Mouse (Mus musculus) spleen, adult 2 months (tissue): ENCODE data around the gene Lnpep. TPM values are rescaled to one million over a fixed set of nuclear protein-coding genes. Genes with fewer than 3 reads are reported as not detected.

Experiments used
- DNase-seq, 2 experiments: peaks; one replicate each; pipeline versions ENCODE4 v3.0.0 to v3.0.0-alpha.2; 2012 to 2021; ENCODE audit warnings: low spot score in 2 of 2, low read depth in 1 of 2
- H3K27ac ChIP-seq: fragments of 200-500 bp; 2 replicates; pipeline ENCODE4 v1.5.1; 2012; ENCODE audit warnings: low read length, inconsistent platforms; ENCODE audit not compliant: insufficient read depth
- H3K27me3 ChIP-seq: fragments of 200-500 bp; 2 replicates; pipeline ENCODE4 v1.6.1; 2012; ENCODE audit warnings: mild to moderate bottlenecking, moderate library complexity, low read length, inconsistent platforms; ENCODE audit not compliant: control insufficient read depth, insufficient read depth
- H3K36me3 ChIP-seq: fragments of 200-500 bp; 2 replicates; pipeline ENCODE4 v1.6.1; 2012; ENCODE audit warnings: mild to moderate bottlenecking, low read length, inconsistent platforms; ENCODE audit not compliant: control insufficient read depth, insufficient read depth
- H3K4me1 ChIP-seq: fragments of 200-500 bp; 2 replicates; pipeline ENCODE4 v1.6.1; 2011; ENCODE audit warnings: inconsistent platforms; ENCODE audit not compliant: control insufficient read depth, insufficient read depth, insufficient read length
- H3K4me3 ChIP-seq: fragments of 200-500 bp; 2 replicates; pipeline ENCODE4 v1.5.1; 2011; ENCODE audit warnings: mild to moderate bottlenecking, inconsistent platforms; ENCODE audit not compliant: insufficient read depth, insufficient read length; ENCODE audit errors: extremely low read depth
- CTCF ChIP-seq: fragments of 200-500 bp; IDR thresholded peaks from 2 replicates; pipeline ENCODE4 v1.5.1; 2011; ENCODE audit warnings: mild to moderate bottlenecking, inconsistent platforms; ENCODE audit not compliant: insufficient read depth, insufficient read length, insufficient replicate concordance; ENCODE audit errors: extremely low read depth
- POLR2A ChIP-seq: fragments of 200-500 bp; IDR thresholded peaks from 2 replicates; pipeline ENCODE4 v1.6.1; 2011; ENCODE audit warnings: low read depth, low read length, inconsistent platforms
- WGBS: fragments of 180-500 bp; shearing (Covaris S2); methylation state at CpG from one replicate; pipeline ENCODE4 v1.1.7; 2018; 5-methylcytosine and 5-hydroxymethylcytosine counted together
- polyA plus RNA-seq: library from polyadenylated mRNA; depleted of rRNA; stranded (reverse); fragments of >200 nt; gene quantifications from 2 replicates; pipeline ENCODE4 v1.2.3, GENCODE M21; 2012

Lnpep gene
- polyA plus RNA-seq, 1 experiment, result 7.4 TPM

DNA sequence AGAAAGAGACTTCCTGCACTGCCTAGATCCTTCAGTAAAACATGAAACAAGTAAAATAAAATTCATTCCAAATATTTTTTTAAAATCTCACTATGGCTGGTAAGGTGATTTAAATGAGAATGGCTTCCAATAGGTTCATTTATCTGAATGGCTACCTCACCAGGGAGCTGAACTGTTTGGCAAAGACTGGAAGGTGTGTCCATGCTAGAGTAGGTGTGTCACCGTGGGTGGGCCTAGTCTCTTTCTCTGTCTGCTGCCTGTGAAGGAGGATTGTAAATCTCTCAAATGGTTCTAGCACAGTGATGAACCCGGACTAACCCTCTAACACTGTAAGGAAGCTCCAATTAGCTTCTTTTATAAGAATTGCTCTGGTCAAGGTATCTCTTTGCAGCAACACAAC lies 12.5 kb downstream of the Lnpep start:
- no peak for TF ChIP-seq POLR2A
- TF ChIP-seq CTCF, result no peak
- Histone ChIP-seq H3K27ac (no peak overlapping the region), H3K27me3 (no peaks in the 10 kb centered on the region), H3K4me3 (no peak overlapping the region), H3K4me1 (peaks cover 14% of the 10 kb centered on the region; the same call in 1 of the 2 replicates), H3K36me3 (no peaks in the 10 kb centered on the region)
- 83% methylated on average over 2 of the region's 2 CpGs for WGBS
- DNase-seq, result no peak

DNA sequence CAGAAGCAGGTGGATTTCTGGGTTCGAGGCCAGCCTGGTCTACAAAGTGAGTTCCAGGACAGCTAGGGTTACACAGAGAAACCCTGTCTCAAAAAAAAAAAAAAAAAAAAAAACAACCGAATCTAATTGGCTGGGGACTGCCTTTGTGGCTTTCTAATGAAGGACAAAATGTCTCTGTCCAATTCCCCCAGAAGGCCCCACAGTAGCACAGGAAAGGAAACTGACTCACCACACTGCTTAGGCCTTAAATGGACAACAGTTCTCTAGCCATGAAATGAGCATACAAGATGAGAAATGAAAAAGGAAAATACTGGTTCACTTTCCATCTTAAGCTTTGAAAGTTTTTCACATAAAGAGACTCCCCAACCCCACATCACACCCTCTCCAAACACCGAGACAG lies 15.3 kb downstream of the Lnpep start:
- 45% methylated on average over 3 of the region's 3 CpGs for WGBS
- Histone ChIP-seq H3K27me3 (no peaks in the 10 kb centered on the region), H3K4me1 (peaks cover 12% of the 10 kb centered on the region), H3K4me3 (no peak overlapping the region), H3K36me3 (no peaks in the 10 kb centered on the region), H3K27ac (no peak overlapping the region)
- no peak for TF ChIP-seq CTCF
- no peak for TF ChIP-seq POLR2A
- DNase-seq, result no peak

GRCm38 (mm10) chr17:17608416-17608988 lies 16.3 kb downstream of the Lnpep start:
- WGBS, result 24% methylated on average over 5 of the region's 5 CpGs
- Histone ChIP-seq H3K4me1 (peaks cover 13% of the 10 kb centered on the region), H3K27me3 (no peaks in the 10 kb centered on the region), H3K4me3 (no peak overlapping the region), H3K36me3 (no peaks in the 10 kb centered on the region), H3K27ac (peak overlapping the region; percentile 23; the same call in 1 of the 2 replicates)
- no peak for DNase-seq
- TF ChIP-seq POLR2A, result no peak
- TF ChIP-seq CTCF, result no peak

DNA sequence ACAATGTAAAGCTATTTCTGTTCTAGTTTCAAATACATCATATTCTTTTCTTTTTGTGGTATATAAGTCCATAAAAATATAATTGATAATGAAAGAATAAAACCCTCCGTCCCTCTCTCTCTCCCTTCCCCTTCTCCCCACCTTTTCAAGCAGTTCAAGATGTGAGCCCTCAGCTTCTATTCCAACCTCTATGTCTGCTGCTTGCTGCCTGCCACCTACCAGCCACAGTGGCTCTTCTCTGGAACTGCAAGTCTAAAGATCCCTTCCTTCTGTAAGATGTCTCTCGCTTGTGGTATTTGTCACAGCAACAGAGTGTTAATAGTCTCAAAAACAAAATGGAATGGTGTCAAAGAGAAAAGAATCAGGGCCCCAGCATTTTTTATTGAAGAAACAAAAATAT lies 20.3 kb downstream of the Lnpep start:
- no peak for DNase-seq
- Histone ChIP-seq H3K27me3 (no peaks in the 10 kb centered on the region), H3K4me3 (no peak overlapping the region), H3K27ac (no peak overlapping the region), H3K36me3 (no peaks in the 10 kb centered on the region), H3K4me1 (peaks cover 15% of the 10 kb centered on the region)
- TF ChIP-seq POLR2A (no peak), CTCF (no peak)
- 72% methylated on average over 2 of the region's 2 CpGs for WGBS

GRCm38 (mm10) chr17:17603609-17604008 lies 21.2 kb downstream of the Lnpep start:
- no peak for TF ChIP-seq POLR2A
- no peak for TF ChIP-seq CTCF
- Histone ChIP-seq H3K4me3 (no peak overlapping the region), H3K36me3 (no peaks in the 10 kb centered on the region), H3K27ac (no peak overlapping the region), H3K27me3 (no peaks in the 10 kb centered on the region), H3K4me1 (peaks cover 18% of the 10 kb centered on the region)
- DNase-seq, result no peak
- WGBS, result 92% methylated on average over 3 of the region's 3 CpGs

DNA sequence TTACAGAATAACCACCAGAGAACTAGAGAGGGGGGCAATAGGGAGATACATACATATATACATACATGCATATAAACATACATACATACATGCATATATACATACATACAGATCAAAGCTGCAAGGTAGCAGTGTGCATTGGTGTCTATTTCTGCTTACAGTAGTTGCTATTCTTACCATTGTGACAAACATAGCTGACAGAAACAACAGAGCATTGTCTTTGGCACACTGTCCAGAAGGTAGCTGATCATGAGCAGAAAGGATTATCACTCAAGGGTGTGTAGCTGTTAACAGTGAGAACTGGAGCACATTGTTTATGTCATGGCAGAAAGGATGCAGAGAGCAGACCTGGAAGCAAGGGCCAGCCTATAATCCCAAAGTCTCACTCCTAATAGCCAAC lies 22.1 kb downstream of the Lnpep start:
- TF ChIP-seq POLR2A (no peak), CTCF (no peak)
- no peak for DNase-seq
- H3K27ac ChIP-seq, result no peak overlapping the region
- no peaks in the 10 kb centered on the region for H3K36me3 ChIP-seq
- H3K4me3 ChIP-seq, result no peak overlapping the region
- H3K4me1 ChIP-seq, result peaks cover 19% of the 10 kb centered on the region
- H3K27me3 ChIP-seq, result no peaks in the 10 kb centered on the region

DNA sequence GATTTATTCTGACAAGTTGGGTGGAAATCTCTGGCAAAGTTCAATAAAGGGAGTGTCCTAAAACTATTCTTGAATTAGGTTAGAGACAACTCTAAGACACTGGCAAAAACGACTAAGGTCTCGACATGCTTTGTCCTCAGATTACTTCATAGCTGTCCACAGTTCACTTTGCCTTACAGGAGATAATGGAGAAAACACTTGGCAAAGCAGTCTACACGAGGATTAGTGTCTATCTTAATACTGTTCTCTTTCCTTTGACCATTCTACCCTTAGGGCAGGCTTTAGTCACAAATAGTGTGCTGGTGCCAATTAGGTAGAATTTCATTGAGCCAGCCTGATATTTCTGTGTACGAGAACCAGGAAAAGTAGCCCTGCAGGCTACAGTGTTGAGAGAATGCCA lies 22.5 kb downstream of the Lnpep start:
- Histone ChIP-seq H3K27me3 (no peaks in the 10 kb centered on the region), H3K36me3 (no peaks in the 10 kb centered on the region), H3K4me3 (no peak overlapping the region), H3K27ac (no peak overlapping the region), H3K4me1 (peaks cover 19% of the 10 kb centered on the region)
- no peak for DNase-seq
- WGBS, result 65% methylated on average over 4 of the region's 4 CpGs
- TF ChIP-seq CTCF (no peak), POLR2A (no peak)
